Mouse (Mus musculus) forebrain, postnatal 0 days (tissue): ENCODE data around the gene Olfr575. TPM values are rescaled to one million over a fixed set of nuclear protein-coding genes. Genes with fewer than 3 reads are reported as not detected.

Experiments
- ATAC-seq: fragments of 200-750 bp; cut with Nextera tagmentation; 2 replicates; pipeline ENCODE4 v1.8.0; 2017; ENCODE audit warnings: mild to moderate bottlenecking, moderate library complexity
- DNase-seq: peaks from one replicate; pipeline ENCODE4 v3.0.0-alpha.2; 2015
- H3K27ac ChIP-seq: fragments of 300-500 bp; sonication (generic); 2 replicates; pipeline ENCODE4 v1.5.1; 2014; ENCODE audit warnings: low read depth, mild to moderate bottlenecking, antibody characterized with exemption, low read length, moderate library complexity, mixed read lengths
- H3K27me3 ChIP-seq: fragments of 300-500 bp; sonication (generic); 2 replicates; pipeline ENCODE4 v1.6.1; 2014; ENCODE audit warnings: mild to moderate bottlenecking, low read length, mixed read lengths; ENCODE audit not compliant: insufficient read depth
- H3K36me3 ChIP-seq: fragments of 300-500 bp; sonication (generic); 2 replicates; pipeline ENCODE4 v1.6.1; 2014; ENCODE audit warnings: mild to moderate bottlenecking, moderate library complexity; ENCODE audit not compliant: insufficient read depth
- H3K4me1 ChIP-seq: fragments of 300-500 bp; sonication (generic); 2 replicates; pipeline ENCODE4 v1.6.1; 2014; ENCODE audit warnings: antibody characterized with exemption; ENCODE audit not compliant: insufficient read depth
- H3K4me2 ChIP-seq: fragments of 300-500 bp; sonication (generic); 2 replicates; pipeline ENCODE4 v1.6.1; 2014; ENCODE audit warnings: low read depth, mild to moderate bottlenecking, moderate library complexity
- H3K4me3 ChIP-seq: fragments of 300-500 bp; sonication (generic); 2 replicates; pipeline ENCODE4 v1.5.1; 2014; ENCODE audit warnings: low read depth, low read length, mixed read lengths
- H3K9ac ChIP-seq: fragments of 300-500 bp; sonication (generic); 2 replicates; pipeline ENCODE4 v1.6.1; 2014; ENCODE audit warnings: mild to moderate bottlenecking
- H3K9me3 ChIP-seq: fragments of 300-500 bp; sonication (generic); 2 replicates; pipeline ENCODE4 v1.6.1; 2016; ENCODE audit warnings: low read length
- CTCF ChIP-seq: sonication (generic); IDR thresholded peaks from 2 replicates; pipeline ENCODE4 v1.5.1; 2016; ENCODE audit warnings: antibody characterized with exemption, control low read depth, low read depth
- WGBS: fragments of 180-500 bp; shearing (Covaris S2); extraction: QIAGEN DNeasy Blood & Tissue Kit; methylation state at CpG from one replicate; pipeline ENCODE4 v1.1.7; 2014; 5-methylcytosine and 5-hydroxymethylcytosine counted together
- polyA plus RNA-seq: library from polyadenylated mRNA; unstranded; fragments of >200 nt; fragmentation: Nextera tagmentation; extraction: Ambion mirVana; gene quantifications from 2 replicates; pipeline ENCODE4 v1.2.1, GENCODE M21; 2015
- total RNA-seq: library from RNA; depleted of rRNA; stranded (reverse); fragments of >200 nt; gene quantifications from 2 replicates; pipeline ENCODE4 v1.2.3, GENCODE M21; 2014; rRNA removed

The Olfr575 gene
- total and polyA plus RNA-seq, 2 experiments from 2014 or later, result not detected

DNA sequence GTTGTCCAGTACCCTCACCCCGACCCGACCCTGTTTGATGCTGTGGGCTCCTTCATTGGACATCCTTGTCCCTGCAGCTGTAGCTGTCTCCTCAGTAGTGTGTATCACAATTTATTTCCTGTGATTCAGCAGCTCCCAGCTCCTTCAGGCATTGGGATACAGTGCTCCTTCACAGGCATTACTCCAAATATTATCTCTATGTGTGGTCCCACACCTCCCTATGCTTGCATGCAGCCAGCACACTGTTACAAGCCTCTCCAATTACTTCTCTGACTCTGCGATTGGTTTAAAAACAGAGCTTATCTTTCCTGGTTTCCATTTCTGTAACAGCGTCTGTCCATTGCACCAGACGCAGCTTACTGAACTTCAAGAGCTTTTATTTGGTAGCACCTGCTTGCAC lies 42.2 kb downstream of the Olfr575 start:
- no peak for TF ChIP-seq CTCF
- peak; percentile 25; the same call in 1 of the 2 replicates for ATAC-seq
- 80% methylated on average over 5 of the region's 5 CpGs for WGBS

GRCm38 (mm10) chr7:102915261-102915660 lies 43.3 kb downstream of the Olfr575 start:
- WGBS, result 34% methylated on average over 1 of the region's 1 CpGs
- H3K27me3 ChIP-seq, result no peaks in the 10 kb centered on the region
- no peak for DNase-seq

More for the DNA sequence above, 42.2 kb downstream of the Olfr575 start:
- Histone ChIP-seq H3K36me3 (no peaks in the 10 kb centered on the region), H3K4me2 (no peak overlapping the region), H3K9me3 (no peaks in the 10 kb centered on the region), H3K9ac (no peak overlapping the region), H3K4me3 (no peak overlapping the region), H3K27ac (no peak overlapping the region), H3K27me3 (no peaks in the 10 kb centered on the region), H3K4me1 (no peaks in the 10 kb centered on the region)
- no peak for DNase-seq

More at GRCm38 (mm10) chr7:102915261-102915660, 43.3 kb downstream of the Olfr575 start:
- Histone ChIP-seq H3K27ac (no peak overlapping the region), H3K4me3 (no peak overlapping the region), H3K4me1 (no peaks in the 10 kb centered on the region), H3K9me3 (no peaks in the 10 kb centered on the region), H3K4me2 (no peak overlapping the region), H3K9ac (no peak overlapping the region), H3K36me3 (no peaks in the 10 kb centered on the region)
- no peak for TF ChIP-seq CTCF
- ATAC-seq, result peak; percentile 48; the same call in 1 of the 2 replicates

Other genes starting within 250 kb of the Olfr575 start
- not detected in 2 replicates for gene Olfr33, start 239.7 kb downstream of the Olfr575 start, total RNA-seq
- gene Olfr33, start 239.7 kb downstream of the Olfr575 start, polyA plus RNA-seq, result not detected in 2 replicates
- not detected in 2 replicates for gene Olfr559, start 231.3 kb downstream of the Olfr575 start, total RNA-seq
- gene Olfr559, start 231.3 kb downstream of the Olfr575 start, polyA plus RNA-seq, result not detected in 2 replicates
- gene Olfr560, start 199.4 kb downstream of the Olfr575 start, total RNA-seq, result not detected in 2 replicates
- not detected in 2 replicates for gene Olfr560, start 199.4 kb downstream of the Olfr575 start, polyA plus RNA-seq
- not detected in 2 replicates for gene Olfr78, start 199.3 kb downstream of the Olfr575 start, total RNA-seq
- 0.04 TPM in 1 of 2 replicates, not detected in the other for gene Olfr78, start 199.3 kb downstream of the Olfr575 start, polyA plus RNA-seq
- gene Olfr561, start 187.6 kb downstream of the Olfr575 start, total RNA-seq, result not detected in 2 replicates
- gene Olfr561, start 187.6 kb downstream of the Olfr575 start, polyA plus RNA-seq, result not detected in 2 replicates
- not detected in 2 replicates for gene Olfr564, start 155.3 kb downstream of the Olfr575 start, total RNA-seq
- not detected in 2 replicates for gene Olfr564, start 155.3 kb downstream of the Olfr575 start, polyA plus RNA-seq
- not detected in 2 replicates for gene Olfr566, start 100.0 kb downstream of the Olfr575 start, total RNA-seq
- gene Olfr566, start 100.0 kb downstream of the Olfr575 start, polyA plus RNA-seq, result not detected in 2 replicates
- gene Olfr568, start 81.7 kb downstream of the Olfr575 start, total RNA-seq, result not detected in 2 replicates
- gene Olfr568, start 81.7 kb downstream of the Olfr575 start, polyA plus RNA-seq, result not detected in 2 replicates
- gene Olfr569, start 67.9 kb downstream of the Olfr575 start, total RNA-seq, result not detected in 2 replicates
- gene Olfr569, start 67.9 kb downstream of the Olfr575 start, polyA plus RNA-seq, result not detected in 2 replicates
- not detected in 2 replicates for gene Olfr570, start 64.2 kb downstream of the Olfr575 start, total RNA-seq
- gene Olfr570, start 64.2 kb downstream of the Olfr575 start, polyA plus RNA-seq, result 0.23 TPM in 1 of 2 replicates, not detected in the other
- not detected in 2 replicates for gene Olfr571, start 41.2 kb downstream of the Olfr575 start, total RNA-seq
- not detected in 2 replicates for gene Olfr571, start 41.2 kb downstream of the Olfr575 start, polyA plus RNA-seq
- not detected in 2 replicates for gene Olfr572, start 34.4 kb downstream of the Olfr575 start, total RNA-seq
- gene Olfr572, start 34.4 kb downstream of the Olfr575 start, polyA plus RNA-seq, result not detected in 2 replicates
- not detected in 2 replicates for gene Olfr573-ps1, start 16.2 kb downstream of the Olfr575 start, total RNA-seq
- gene Olfr573-ps1, start 16.2 kb downstream of the Olfr575 start, polyA plus RNA-seq, result not detected in 2 replicates
- not detected in 2 replicates for gene Olfr574, start 10.3 kb downstream of the Olfr575 start, total RNA-seq
- not detected in 2 replicates for gene Olfr574, start 10.3 kb downstream of the Olfr575 start, polyA plus RNA-seq
- gene Olfr576, start 3.9 kb upstream of the Olfr575 start, total RNA-seq, result not detected in 2 replicates
- not detected in 2 replicates for gene Olfr576, start 3.9 kb upstream of the Olfr575 start, polyA plus RNA-seq
- gene Olfr577, start 17.2 kb upstream of the Olfr575 start, total RNA-seq, result not detected in 2 replicates
- not detected in 2 replicates for gene Olfr577, start 17.2 kb upstream of the Olfr575 start, polyA plus RNA-seq
- gene Olfr578, start 30.5 kb upstream of the Olfr575 start, total RNA-seq, result not detected in 2 replicates
- not detected in 2 replicates for gene Olfr578, start 30.5 kb upstream of the Olfr575 start, polyA plus RNA-seq
- gene Olfr582, start 79.2 kb upstream of the Olfr575 start, total RNA-seq, result not detected in 2 replicates
- gene Olfr582, start 79.2 kb upstream of the Olfr575 start, polyA plus RNA-seq, result not detected in 2 replicates
- gene Olfr583, start 92.5 kb upstream of the Olfr575 start, total RNA-seq, result not detected in 2 replicates
- gene Olfr583, start 92.5 kb upstream of the Olfr575 start, polyA plus RNA-seq, result not detected in 2 replicates
- not detected in 2 replicates for gene Olfr584, start 123.1 kb upstream of the Olfr575 start, total RNA-seq
- not detected in 2 replicates for gene Olfr584, start 123.1 kb upstream of the Olfr575 start, polyA plus RNA-seq
- gene Olfr585, start 138.9 kb upstream of the Olfr575 start, total RNA-seq, result not detected in 2 replicates
- not detected in 2 replicates for gene Olfr585, start 138.9 kb upstream of the Olfr575 start, polyA plus RNA-seq
- gene Olfr586, start 166.9 kb upstream of the Olfr575 start, total RNA-seq, result not detected in 2 replicates
- gene Olfr586, start 166.9 kb upstream of the Olfr575 start, polyA plus RNA-seq, result not detected in 2 replicates
- not detected in 2 replicates for gene Olfr588-ps1, start 182.1 kb upstream of the Olfr575 start, total RNA-seq
- not detected in 2 replicates for gene Olfr588-ps1, start 182.1 kb upstream of the Olfr575 start, polyA plus RNA-seq
- gene Olfr589, start 197.6 kb upstream of the Olfr575 start, total RNA-seq, result not detected in 2 replicates
- not detected in 2 replicates for gene Olfr589, start 197.6 kb upstream of the Olfr575 start, polyA plus RNA-seq
- not detected in 2 replicates for gene Olfr591, start 219.6 kb upstream of the Olfr575 start, total RNA-seq
- gene Olfr591, start 219.6 kb upstream of the Olfr575 start, polyA plus RNA-seq, result not detected in 2 replicates
- not detected in 2 replicates for gene Olfr592, start 226.0 kb upstream of the Olfr575 start, total RNA-seq
- not detected in 2 replicates for gene Olfr592, start 226.0 kb upstream of the Olfr575 start, polyA plus RNA-seq